Mouse (Mus musculus) hindbrain, postnatal 0 days (tissue): ENCODE results near the gene Mettl1. TPM values are rescaled to one million over a fixed set of nuclear protein-coding genes. Genes with fewer than 3 reads are reported as not detected.
A peak's percentile ranks its signal among the peaks of the same experiment; 100 is the strongest.

Experiments used
- ATAC-seq: fragments of 200-750 bp; cut with Nextera tagmentation; 2 replicates; pipeline ENCODE4 v1.8.0; 2017; ENCODE audit warnings: mild to moderate bottlenecking, moderate TSS enrichment, moderate library complexity
- DNase-seq: peaks from one replicate; pipeline ENCODE4 v3.0.0-alpha.2; 2015; ENCODE audit warnings: low spot score
- H3K27ac ChIP-seq: fragments of 300-500 bp; sonication (generic); 2 replicates; pipeline ENCODE4 v1.5.1; 2014; ENCODE audit warnings: mild to moderate bottlenecking
- H3K27me3 ChIP-seq: fragments of 300-500 bp; sonication (generic); 2 replicates; pipeline ENCODE4 v1.6.1; 2014; ENCODE audit warnings: low read length, mixed read lengths; ENCODE audit not compliant: insufficient read depth
- H3K36me3 ChIP-seq: fragments of 300-500 bp; sonication (generic); 2 replicates; pipeline ENCODE4 v1.6.1; 2014; ENCODE audit warnings: low read length, mixed read lengths; ENCODE audit not compliant: insufficient read depth
- H3K4me1 ChIP-seq: fragments of 300-500 bp; sonication (generic); 2 replicates; pipeline ENCODE4 v1.6.1; 2014; ENCODE audit warnings: antibody characterized with exemption, low read length, mixed read lengths; ENCODE audit not compliant: insufficient read depth
- H3K4me2 ChIP-seq: fragments of 300-500 bp; sonication (generic); 2 replicates; pipeline ENCODE4 v1.6.1; 2014; ENCODE audit warnings: low read depth, mild to moderate bottlenecking, low read length, moderate library complexity, mixed read lengths
- H3K4me3 ChIP-seq: fragments of 300-500 bp; sonication (generic); 2 replicates; pipeline ENCODE4 v1.5.1; 2014; ENCODE audit warnings: low read length
- H3K9ac ChIP-seq: fragments of 300-500 bp; sonication (generic); replicated peaks from 2 replicates; pipeline ENCODE4 v1.6.1; 2014; ENCODE audit warnings: mild to moderate bottlenecking, low read length, moderate library complexity, mixed read lengths
- H3K9me3 ChIP-seq: fragments of 300-500 bp; sonication (generic); 2 replicates; pipeline ENCODE4 v1.6.1; 2016; ENCODE audit warnings: low read length, mixed read lengths
- CTCF ChIP-seq: IDR thresholded peaks from 2 replicates; pipeline ENCODE4 v1.5.1; 2016; ENCODE audit warnings: antibody characterized with exemption, control low read depth, low read depth
- WGBS: fragments of 180-500 bp; shearing (Covaris S2); extraction: QIAGEN DNeasy Blood & Tissue Kit; methylation state at CpG from one replicate; pipeline ENCODE4 v1.1.7; 2014; 5-methylcytosine and 5-hydroxymethylcytosine counted together
- polyA plus RNA-seq: library from polyadenylated mRNA; unstranded; fragments of >200 nt; fragmentation: Nextera tagmentation; extraction: Ambion mirVana; gene quantifications from 2 replicates; pipeline ENCODE4 v1.2.1, GENCODE M21; 2015
- total RNA-seq: library from RNA; depleted of rRNA; stranded (reverse); fragments of >200 nt; gene quantifications from 2 replicates; pipeline ENCODE4 v1.2.3, GENCODE M21; 2014; rRNA removed

The Mettl1 gene
- total RNA-seq (9.3 and 10.0 TPM in 2 replicates), polyA plus RNA-seq (23.8 and 23.9 TPM in 2 replicates)

DNA sequence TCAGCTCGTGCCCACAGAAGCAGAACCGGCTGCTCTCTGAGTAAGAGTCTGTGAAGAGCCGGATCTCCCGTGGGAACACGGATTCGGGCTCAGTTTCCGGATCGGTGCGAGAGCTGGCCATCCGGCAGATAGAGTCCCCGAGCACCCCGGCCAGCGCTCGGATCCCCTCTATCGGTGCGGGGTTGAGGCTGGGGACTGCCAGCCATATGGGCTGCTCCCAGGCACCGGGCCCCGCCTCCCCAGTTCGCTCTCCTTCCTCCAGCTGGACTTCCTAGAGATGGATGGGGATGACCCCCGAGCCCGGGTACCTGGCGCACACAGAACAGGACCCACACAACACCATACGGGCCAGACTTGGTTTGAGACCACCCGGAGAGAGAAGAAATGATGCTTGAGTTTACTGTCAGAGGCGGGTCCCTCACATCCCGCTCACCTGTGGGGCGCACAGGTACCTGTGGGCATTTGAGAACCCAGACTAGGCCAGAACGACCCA lies at the start of gene Mettl1, which contains the start of gene Eef1akmt3:
Mettl1 (plus strand) TSS at position 141 of the 493 bp plus-strand sequence.
Eef1akmt3 (minus strand) TSS at position 240 of the 493 bp plus-strand sequence.
- no peak for TF ChIP-seq CTCF
- H3K4me2 ChIP-seq: peak within 1 kb of the TSS; percentile 100
- H3K27ac ChIP-seq: peak within 1 kb of the TSS; percentile 66; the same call in 1 of the 2 replicates
- whole genome bisulfite sequencing: 2% methylated on average over 28 of the region's 28 CpGs
- H3K4me1 ChIP-seq: no peaks in the 10 kb centered on the region
- ATAC-seq: peak; percentile 52
- no peaks in the 10 kb centered on the region for H3K9me3 ChIP-seq
- H3K27me3 ChIP-seq: no peaks in the 10 kb centered on the region
- H3K36me3 ChIP-seq: no peaks in the 10 kb centered on the region
- peak within 1 kb of the TSS; percentile 82 for H3K4me3 ChIP-seq
- DNase-seq: peak; percentile 54
- H3K9ac ChIP-seq: peak within 1 kb of the TSS; percentile 61

DNA sequence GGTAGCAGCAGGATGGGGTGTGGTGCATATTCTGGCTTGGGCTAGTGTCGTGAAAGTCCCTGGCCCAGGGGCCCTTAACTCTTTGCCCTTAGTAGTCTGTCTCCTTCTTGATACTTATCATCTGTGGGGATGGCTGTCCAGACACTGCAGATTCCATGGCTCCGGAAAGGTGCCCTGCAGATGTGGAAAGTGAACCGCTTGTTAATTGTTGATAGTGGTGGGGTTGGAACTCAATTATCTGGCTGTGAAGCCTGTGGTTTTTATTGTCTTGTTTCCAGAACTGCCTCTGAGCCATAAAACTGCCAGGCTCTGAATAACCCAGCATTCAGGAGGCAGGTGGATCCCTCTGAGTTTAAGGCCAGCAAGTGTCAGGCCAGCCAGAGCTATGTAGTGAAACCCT lies 49.5 kb upstream of the Mettl1 start:
- Histone ChIP-seq H3K36me3 (peaks cover 29% of the 10 kb centered on the region; the same call in 1 of the 2 replicates), H3K9ac (no peak overlapping the region), H3K9me3 (no peaks in the 10 kb centered on the region), H3K4me1 (peaks cover 10% of the 10 kb centered on the region), H3K4me3 (no peak overlapping the region), H3K4me2 (no peak overlapping the region), H3K27ac (no peak overlapping the region), H3K27me3 (no peaks in the 10 kb centered on the region)
- no peak for TF ChIP-seq CTCF
- DNase-seq: no peak
- 53% methylated on average over 3 of the region's 3 CpGs for WGBS
- ATAC-seq: no peak

DNA sequence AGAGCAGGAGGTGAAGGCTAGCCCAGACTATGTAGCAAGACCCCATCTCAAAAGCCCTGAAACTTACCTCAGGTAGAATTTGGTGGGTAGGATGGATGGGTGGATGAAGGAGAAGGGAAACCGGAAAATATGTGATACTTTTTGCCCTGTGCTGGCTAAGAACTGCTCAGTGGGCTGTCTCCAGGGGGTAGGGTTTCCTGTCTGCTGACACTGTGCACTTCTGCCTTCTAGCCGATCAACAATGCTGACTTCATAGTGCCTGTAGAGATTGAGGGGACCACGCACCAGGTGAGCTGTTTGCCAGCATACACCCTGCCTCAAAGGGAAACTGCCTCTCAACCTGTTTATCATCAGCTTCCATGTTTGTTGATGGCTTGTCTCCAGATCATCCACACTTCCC lies 47.6 kb upstream of the Mettl1 start:
- Histone ChIP-seq H3K27me3 (no peaks in the 10 kb centered on the region), H3K36me3 (peaks cover 41% of the 10 kb centered on the region), H3K27ac (no peak overlapping the region), H3K4me3 (no peak overlapping the region), H3K9me3 (no peaks in the 10 kb centered on the region), H3K4me1 (no peaks in the 10 kb centered on the region), H3K4me2 (no peak overlapping the region), H3K9ac (no peak overlapping the region)
- TF ChIP-seq CTCF: no peak
- DNase-seq (no peak), ATAC-seq (no peak)
- WGBS: 89% methylated on average over 3 of the region's 3 CpGs

DNA sequence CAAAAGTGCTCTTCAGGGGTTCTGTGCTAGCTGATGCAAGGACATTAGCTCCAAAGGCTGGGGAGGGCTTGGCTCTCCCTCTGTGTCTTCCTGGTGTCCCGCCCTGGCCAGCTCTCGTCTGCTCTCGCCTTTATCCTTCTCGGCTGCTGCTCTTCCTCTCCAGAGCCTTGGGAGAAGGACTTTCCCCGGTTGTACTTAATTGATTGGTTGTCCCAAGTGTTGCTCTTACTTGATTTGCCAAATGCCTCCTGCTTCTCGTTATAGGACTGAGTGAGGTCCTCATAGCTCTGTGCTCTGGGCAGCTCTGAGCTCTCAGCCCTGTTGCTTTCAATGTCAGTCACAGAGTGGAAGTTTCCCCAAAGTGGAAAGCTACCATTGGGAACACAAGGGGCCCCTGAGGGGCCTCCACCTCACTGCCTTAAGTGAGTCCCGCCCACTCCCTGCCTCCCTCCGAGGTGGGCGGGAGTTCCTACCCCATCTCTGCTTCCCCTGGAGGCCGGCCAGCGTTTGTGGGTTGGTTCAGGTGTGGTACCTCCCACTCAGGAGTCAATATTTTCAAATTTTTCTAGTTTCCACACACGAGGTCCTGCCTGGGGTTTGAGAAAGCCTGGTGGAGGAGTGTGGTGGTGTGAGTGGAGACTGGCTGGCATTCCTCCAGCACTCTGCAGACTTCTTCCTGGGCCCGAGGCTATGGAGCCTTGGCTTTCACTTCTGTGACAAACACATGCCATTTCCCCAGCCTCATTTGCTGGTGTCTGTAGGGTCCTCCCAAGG lies 43.7 kb upstream of the Mettl1 start:
- 69% methylated on average over 13 of the region's 13 CpGs for WGBS
- Histone ChIP-seq H3K4me1 (no peaks in the 10 kb centered on the region), H3K4me3 (no peak overlapping the region), H3K4me2 (no peak overlapping the region), H3K9ac (no peak overlapping the region), H3K27me3 (no peaks in the 10 kb centered on the region), H3K36me3 (peaks cover 39% of the 10 kb centered on the region), H3K27ac (no peak overlapping the region), H3K9me3 (no peaks in the 10 kb centered on the region)
- DNase-seq (no peak), ATAC-seq (0 out of 2 replicates have a peak, but pooled peaks have one; percentile 24)
- TF ChIP-seq CTCF: no peak

DNA sequence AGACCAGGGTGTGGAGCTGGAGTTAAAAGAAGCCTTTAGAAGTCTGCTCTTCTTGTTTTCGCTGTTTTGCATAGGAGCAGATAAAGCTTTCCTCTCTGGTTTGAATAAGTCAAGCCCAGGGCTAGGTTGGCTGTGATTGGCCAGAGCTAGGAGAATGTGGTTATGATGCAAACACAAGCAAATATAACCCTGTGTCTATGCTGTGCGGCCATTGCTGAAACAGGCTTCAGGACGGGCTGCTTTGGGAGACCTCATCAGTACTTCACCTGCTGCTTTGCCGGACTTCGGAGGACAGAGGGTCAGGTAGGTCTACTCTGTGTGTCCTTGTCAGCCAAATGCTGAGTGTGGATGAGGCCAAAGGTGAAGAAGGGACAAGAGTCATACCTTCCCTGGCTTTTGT lies 40.7 kb upstream of the Mettl1 start, which contains the start of gene Avil:
Avil (plus strand) TSS at position 181 of the 400 bp plus-strand sequence.
- DNase-seq (no peak), ATAC-seq (no peak)
- WGBS: 92% methylated on average over 5 of the region's 5 CpGs
- Histone ChIP-seq H3K36me3 (peaks cover 12% of the 10 kb centered on the region), H3K27ac (no peak within 1 kb of the TSS), H3K9me3 (no peaks in the 10 kb centered on the region), H3K4me1 (no peaks in the 10 kb centered on the region), H3K4me3 (no peak within 1 kb of the TSS), H3K4me2 (no peak within 1 kb of the TSS), H3K9ac (no peak within 1 kb of the TSS), H3K27me3 (no peaks in the 10 kb centered on the region)
- no peak for TF ChIP-seq CTCF

DNA sequence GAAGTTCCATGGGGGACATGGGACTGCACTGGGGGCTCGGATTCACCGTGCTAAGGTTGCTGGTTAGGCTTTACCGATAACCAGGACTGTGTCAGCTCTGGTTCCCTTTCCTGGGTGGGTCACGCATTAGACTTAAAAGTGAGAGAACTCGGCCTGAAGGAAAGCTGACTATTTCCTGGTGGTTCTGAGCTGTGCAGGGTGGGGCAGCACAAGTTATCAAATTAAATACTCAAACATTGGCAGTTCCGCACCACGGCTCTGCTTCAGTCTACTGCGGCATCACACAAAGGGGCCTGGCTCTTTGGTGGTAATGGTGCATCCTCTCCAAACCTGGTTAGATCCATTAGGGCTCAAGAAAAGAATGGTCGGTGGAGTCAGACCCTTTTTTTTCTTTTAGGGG lies 39.9 kb upstream of the Mettl1 start:
- Histone ChIP-seq H3K9me3 (no peaks in the 10 kb centered on the region), H3K27ac (no peak overlapping the region), H3K4me3 (no peak overlapping the region), H3K36me3 (peaks cover 12% of the 10 kb centered on the region), H3K4me2 (no peak overlapping the region), H3K4me1 (no peaks in the 10 kb centered on the region), H3K27me3 (no peaks in the 10 kb centered on the region), H3K9ac (no peak overlapping the region)
- 84% methylated on average over 9 of the region's 9 CpGs for WGBS
- TF ChIP-seq CTCF: no peak
- ATAC-seq (no peak), DNase-seq (no peak)

DNA sequence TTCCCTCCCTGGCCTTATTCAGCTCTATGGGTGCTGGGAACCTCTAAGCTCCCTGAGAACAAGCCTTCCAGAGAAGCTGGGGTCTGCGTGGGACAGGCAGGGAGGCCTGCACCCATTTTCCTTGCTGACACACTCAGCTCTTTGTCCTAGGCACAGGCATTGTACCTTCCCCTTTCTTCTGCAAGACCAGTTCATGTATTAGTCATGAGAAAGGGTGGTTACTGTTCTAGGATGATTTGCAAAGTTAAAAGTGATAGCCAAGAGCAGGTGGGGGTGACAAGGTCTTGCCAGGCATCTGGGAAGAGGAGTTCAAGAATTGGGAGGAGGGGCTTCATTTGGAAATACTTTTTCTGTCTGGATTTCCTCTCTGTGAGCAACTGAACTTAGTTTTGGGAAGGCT lies 39.2 kb upstream of the Mettl1 start:
- H3K9me3 ChIP-seq: no peaks in the 10 kb centered on the region
- H3K4me2 ChIP-seq: no peak overlapping the region
- ATAC-seq: no peak
- H3K9ac ChIP-seq: no peak overlapping the region
- H3K27ac ChIP-seq: no peak overlapping the region
- no peak for DNase-seq
- H3K4me1 ChIP-seq: no peaks in the 10 kb centered on the region
- WGBS: 65% methylated on average over 1 of the region's 1 CpGs
- no peak for TF ChIP-seq CTCF
- H3K27me3 ChIP-seq: no peaks in the 10 kb centered on the region
- peaks cover 12% of the 10 kb centered on the region for H3K36me3 ChIP-seq
- H3K4me3 ChIP-seq: no peak overlapping the region
